Mouse (Mus musculus) left cerebral cortex, adult 11 months (tissue): ENCODE measurements around the gene Pdik1l.

ENCODE experiments used
- DNase-seq: peaks from one replicate; pipeline ENCODE4 v3.0.0; 2022; ENCODE audit warnings: low spot score

Gene Pdik1l

GRCm38 (mm10) chr4:134258354-134258753, 29.3 kb downstream of the Pdik1l start:
- no peak for DNase-seq

- DNase-seq, result no peak
These were observed 30.3 kb downstream of the Pdik1l start for GRCm38 (mm10) chr4:134257198-134258009.

- no peak for DNase-seq
These were observed 31.1 kb downstream of the Pdik1l start for GRCm38 (mm10) chr4:134256407-134257197.

GRCm38 (mm10) chr4:134255854-134256253, 31.8 kb downstream of the Pdik1l start:
- no peak for DNase-seq

- no peak for DNase-seq
These were observed 32.9 kb downstream of the Pdik1l start for GRCm38 (mm10) chr4:134254835-134255234.

GRCm38 (mm10) chr4:134253722-134254324, 33.9 kb downstream of the Pdik1l start, which contains the start of gene Grrp1:
Gene Grrp1 (minus strand): TSS chr4:134254106.
- DNase-seq, result no peak

- no peak for DNase-seq
These were observed 34.6 kb downstream of the Pdik1l start for GRCm38 (mm10) chr4:134252911-134253721.

- no peak for DNase-seq
These were observed 35.4 kb downstream of the Pdik1l start for GRCm38 (mm10) chr4:134252131-134252910.

GRCm38 (mm10) chr4:134251241-134252130, 36.2 kb downstream of the Pdik1l start:
- DNase-seq, result no peak

GRCm38 (mm10) chr4:134250930-134251240, 36.8 kb downstream of the Pdik1l start:
- DNase-seq, result no peak

- DNase-seq, result no peak
These were observed 37.4 kb downstream of the Pdik1l start for GRCm38 (mm10) chr4:134250116-134250929.

GRCm38 (mm10) chr4:134249651-134250050, 38.0 kb downstream of the Pdik1l start:
- no peak for DNase-seq

GRCm38 (mm10) chr4:134246719-134247258, 40.9 kb downstream of the Pdik1l start, which contains the start of gene Gm30191:
Gene Gm30191 (plus strand): TSS chr4:134246935.
- DNase-seq, result no peak

GRCm38 (mm10) chr4:134246256-134246655, 41.4 kb downstream of the Pdik1l start:
- DNase-seq, result no peak

- peak; percentile 90 for DNase-seq
These were observed 42.4 kb downstream of the Pdik1l start, which contains the start of gene Zfp593 for GRCm38 (mm10) chr4:134245148-134245843. Gene Zfp593 (minus strand): TSS chr4:134245592.

GRCm38 (mm10) chr4:134243516-134244250, 44.0 kb downstream of the Pdik1l start, which contains the start of gene E130218I03Rik:
Gene E130218I03Rik (plus strand): TSS chr4:134243662.
- no peak for DNase-seq

- no peak for DNase-seq
These were observed 49.0 kb downstream of the Pdik1l start for GRCm38 (mm10) chr4:134238686-134239085.
